Mouse (Mus musculus) natural killer cell, adult 2 months (primary cell): ENCODE measurements around the gene Arhgap25.
"Not testable (repeated sequence)": the region's sequence is repeated elsewhere in the genome, so short reads cannot be mapped to it uniquely, and the experiment has no call there.

ENCODE experiments used
- DNase-seq, 2 experiments: peaks; one replicate each; pipeline ENCODE4 v3.0.0; 2022; ENCODE audit warnings: low spot score in 2 of 2

The Arhgap25 gene

GRCm38 (mm10) chr6:87532953-87533710, at the start of gene Arhgap25:
Gene Arhgap25, minus strand, starts transcription at chr6:87533259.
- peak; percentile 53 to 78 for DNase-seq

GRCm38 (mm10) chr6:87582456-87582855, 49.4 kb upstream of the Arhgap25 start:
- no peak for DNase-seq

GRCm38 (mm10) chr6:87581581-87581980, 48.5 kb upstream of the Arhgap25 start:
- no peak for DNase-seq

- DNase-seq: no peak
Measured at GRCm38 (mm10) chr6:87581071-87581470, 48.0 kb upstream of the Arhgap25 start.

- no peak for DNase-seq
Measured at GRCm38 (mm10) chr6:87578247-87578646, 45.2 kb upstream of the Arhgap25 start.

- no peak for DNase-seq
Measured at GRCm38 (mm10) chr6:87576648-87577330, 43.7 kb upstream of the Arhgap25 start.

GRCm38 (mm10) chr6:87571863-87572262, 38.8 kb upstream of the Arhgap25 start:
- DNase-seq: not testable (repeated sequence)

GRCm38 (mm10) chr6:87567686-87568593, 34.9 kb upstream of the Arhgap25 start:
- no peak for DNase-seq

- no peak for DNase-seq
Measured at GRCm38 (mm10) chr6:87565166-87565565, 32.1 kb upstream of the Arhgap25 start.

- no peak for DNase-seq
Measured at GRCm38 (mm10) chr6:87564356-87564755, 31.3 kb upstream of the Arhgap25 start.

- no peak for DNase-seq
Measured at GRCm38 (mm10) chr6:87553724-87554123, 20.7 kb upstream of the Arhgap25 start.

- peak; percentile 66 to 84 for DNase-seq
Measured at GRCm38 (mm10) chr6:87552054-87552807, 19.2 kb upstream of the Arhgap25 start.

- peak; percentile 61 to 66 for DNase-seq
Measured at GRCm38 (mm10) chr6:87547836-87548235, 14.8 kb upstream of the Arhgap25 start.

GRCm38 (mm10) chr6:87547431-87547830, 14.4 kb upstream of the Arhgap25 start:
- peak in 1 of 2 experiments; percentile 25 for DNase-seq

GRCm38 (mm10) chr6:87545331-87546217, 12.5 kb upstream of the Arhgap25 start:
- DNase-seq: no peak

GRCm38 (mm10) chr6:87542027-87542426, 9.0 kb upstream of the Arhgap25 start:
- DNase-seq: peak; percentile 89 to 90

- peak; percentile 86 to 87 for DNase-seq
Measured at GRCm38 (mm10) chr6:87541171-87541571, 8.1 kb upstream of the Arhgap25 start.

GRCm38 (mm10) chr6:87538376-87539270, 5.6 kb upstream of the Arhgap25 start:
- no peak for DNase-seq

GRCm38 (mm10) chr6:87537678-87538077, 4.6 kb upstream of the Arhgap25 start:
- no peak for DNase-seq
